Mouse (Mus musculus): ENCODE results near the gene E2f7.

E2f7 gene

GRCm38 (mm10) chr10:110744686-110745639 is at the start of gene E2f7:
E2f7 (plus strand) TSS chr10:110745439.
- peak; percentile 96 for DNase-seq (ENCODE audit: low spot score)

- no peak for DNase-seq (ENCODE audit: low spot score)
Observed at GRCm38 (mm10) chr10:110701276-110701675, 44.0 kb upstream of the E2f7 start.

GRCm38 (mm10) chr10:110705672-110706071 is 39.6 kb upstream of the E2f7 start:
- DNase-seq (ENCODE audit: low spot score) = peak; percentile 33

GRCm38 (mm10) chr10:110707390-110708113 is 37.7 kb upstream of the E2f7 start:
- DNase-seq (ENCODE audit: low spot score) = peak; percentile 35

- no peak for DNase-seq (ENCODE audit: low spot score)
Observed at GRCm38 (mm10) chr10:110716887-110717286, 28.4 kb upstream of the E2f7 start.

GRCm38 (mm10) chr10:110726431-110726830 is 18.8 kb upstream of the E2f7 start:
- no peak for DNase-seq (ENCODE audit: low spot score)

- peak; percentile 56 for DNase-seq (ENCODE audit: low spot score)
Observed at GRCm38 (mm10) chr10:110727816-110728215, 17.4 kb upstream of the E2f7 start.

- DNase-seq (ENCODE audit: low spot score) = peak; percentile 85
Observed at GRCm38 (mm10) chr10:110733343-110733742, 11.9 kb upstream of the E2f7 start.

GRCm38 (mm10) chr10:110743701-110744100 is 1.5 kb upstream of the E2f7 start:
- DNase-seq (ENCODE audit: low spot score) = no peak

GRCm38 (mm10) chr10:110744120-110744519 is 1.1 kb upstream of the E2f7 start:
- no peak for DNase-seq (ENCODE audit: low spot score)

GRCm38 (mm10) chr10:110745640-110746032 is 397 bp downstream of the E2f7 start:
- no peak for DNase-seq (ENCODE audit: low spot score)

- no peak for DNase-seq (ENCODE audit: low spot score)
Observed at GRCm38 (mm10) chr10:110749081-110749480, 3.8 kb downstream of the E2f7 start.

- no peak for DNase-seq (ENCODE audit: low spot score)
Observed at GRCm38 (mm10) chr10:110749510-110750305, 4.5 kb downstream of the E2f7 start.

GRCm38 (mm10) chr10:110752849-110753248 is 7.6 kb downstream of the E2f7 start:
- DNase-seq (ENCODE audit: low spot score) = no peak

GRCm38 (mm10) chr10:110755556-110755955 is 10.3 kb downstream of the E2f7 start:
- DNase-seq (ENCODE audit: low spot score) = no peak

GRCm38 (mm10) chr10:110756271-110756793 is 11.1 kb downstream of the E2f7 start:
- DNase-seq (ENCODE audit: low spot score) = no peak

- DNase-seq (ENCODE audit: low spot score) = peak; percentile 81
Observed at GRCm38 (mm10) chr10:110760552-110760951, 15.3 kb downstream of the E2f7 start.

- no peak for DNase-seq (ENCODE audit: low spot score)
Observed at GRCm38 (mm10) chr10:110762134-110762884, 17.1 kb downstream of the E2f7 start.

- DNase-seq (ENCODE audit: low spot score) = no peak
Observed at GRCm38 (mm10) chr10:110763416-110763815, 18.2 kb downstream of the E2f7 start.

GRCm38 (mm10) chr10:110769538-110769937 is 24.3 kb downstream of the E2f7 start:
- no peak for DNase-seq (ENCODE audit: low spot score)

- DNase-seq (ENCODE audit: low spot score) = no peak
Observed at GRCm38 (mm10) chr10:110773201-110773600, 28.0 kb downstream of the E2f7 start.
